Mouse (Mus musculus) megakaryocyte, embryonic 14.5 days (primary cell): ENCODE data around the gene Rbfox2.

ENCODE experiments used
- FLI1 ChIP-seq: IDR thresholded peaks from 2 replicates; pipeline ENCODE4 v1.6.1; 2012; ENCODE audit warnings: low read length, inconsistent platforms, mixed read lengths
- GATA1 ChIP-seq: IDR thresholded peaks from 3 replicates; pipeline ENCODE4 v1.6.1; 2012; ENCODE audit warnings: mixed read lengths, low read length, inconsistent platforms, borderline replicate concordance

GRCm38 (mm10) chr15:77037278-77038161 lies 269.3 kb downstream of the Rbfox2 start:
- TF ChIP-seq GATA1 = no peak
- TF ChIP-seq FLI1 = no peak
